Mouse (Mus musculus): Measurements from ENCODE around the gene Spo11.
A peak's percentile ranks its signal among the peaks of the same experiment; 100 is the strongest.

DNA sequence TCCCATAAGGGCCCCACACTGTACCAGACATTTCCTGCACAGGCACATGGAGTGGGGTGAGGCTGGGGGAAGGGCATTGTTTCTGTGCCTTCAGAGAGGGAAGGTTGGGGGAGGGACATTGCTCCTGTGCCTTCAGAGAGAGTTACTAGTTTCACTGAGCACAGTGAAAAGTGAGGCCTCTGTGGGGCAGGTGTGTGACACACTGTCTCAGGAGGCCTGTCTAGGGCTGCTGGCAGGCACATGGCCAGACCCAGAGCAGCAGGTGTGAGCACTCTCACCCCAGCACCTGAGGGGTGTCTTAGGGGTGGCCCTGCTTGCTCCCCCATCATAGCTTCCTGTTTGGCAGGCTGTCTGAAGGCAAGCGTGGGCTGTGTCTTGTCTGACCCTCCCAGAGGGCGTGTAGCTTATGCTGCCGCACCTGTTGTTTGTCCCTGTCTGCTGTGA is 49.2 kb downstream of the Spo11 start:
- TF ChIP-seq ZC3H11A (IDR thresholded peaks at IDR 0.05; ENCODE audit: low read depth, low read length) = no peak
- TF ChIP-seq CTCF (conservative IDR thresholded peaks at IDR 0.05 in 1 of 2, IDR thresholded peaks at IDR 0.05 in 1 of 2; ENCODE audit: low read depth in 2 of 2, low read length in 2 of 2) = no peak
- no peak for TF ChIP-seq POLR2A (IDR thresholded peaks at IDR 0.05; ENCODE audit: low read depth, low read length)
- peak; percentile 54; the same call in 1 of the 2 replicates for TF ChIP-seq EP300 (IDR thresholded peaks at IDR 0.05; ENCODE audit: low read length)
- no peak for TF ChIP-seq USF1 (IDR thresholded peaks at IDR 0.05; ENCODE audit: low read depth, low read length)
- TF ChIP-seq ZMIZ1 (IDR thresholded peaks at IDR 0.05; ENCODE audit: low read depth, low read length) = no peak
- no peak for TF ChIP-seq USF2 (conservative IDR thresholded peaks at IDR 0.05; ENCODE audit: low read depth, low read length)
- TF ChIP-seq MAZ (IDR thresholded peaks at IDR 0.05; ENCODE audit: low read depth, low read length) = no peak
- no peak for TF ChIP-seq ELF1 (IDR thresholded peaks at IDR 0.05; ENCODE audit: low read depth, low read length)
- TF ChIP-seq MAX (IDR thresholded peaks at IDR 0.05; ENCODE audit: low read length) = peak; percentile 70
- no peak for TF ChIP-seq MEF2A (IDR thresholded peaks at IDR 0.05; ENCODE audit: borderline replicate concordance, low read depth, low read length)
- TF ChIP-seq ZKSCAN1 (IDR thresholded peaks at IDR 0.05; ENCODE audit: borderline replicate concordance, low read depth, low read length) = no peak

Measured in CH12.LX (cell line).